Mouse (Mus musculus) MEL (cell line): Measurements from ENCODE around the gene Gsap.

Experiments used
- CHD2 ChIP-seq: IDR thresholded peaks from 2 replicates; pipeline ENCODE4 v1.6.1; 2011; ENCODE audit warnings: low read length, improper control_type of control experiment
- CTCF ChIP-seq, 3 experiments: IDR thresholded peaks in 2 of 3; conservative IDR thresholded peaks in 1 of 3; 2 replicates each; pipeline ENCODE4 v1.5.1; 2011 to 2012; ENCODE audit warnings: low read length in 3 of 3, low read depth in 2 of 3, mild to moderate bottlenecking in 2 of 3, improper control_type of control experiment in 1 of 3, inconsistent platforms in 1 of 3, mixed read lengths in 1 of 3, moderate library complexity in 1 of 3; ENCODE audit not compliant: control insufficient read depth in 1 of 3, insufficient read depth in 1 of 3, poor library complexity in 1 of 3, severe bottlenecking in 1 of 3
- GABPA ChIP-seq: IDR thresholded peaks from 2 replicates; pipeline ENCODE4 v1.6.1; 2012; ENCODE audit warnings: low read depth, mild to moderate bottlenecking, inconsistent platforms, low read length, improper control_type of control experiment, moderate library complexity
- JUND ChIP-seq: IDR thresholded peaks from 2 replicates; pipeline ENCODE4 v1.6.1; 2011; ENCODE audit warnings: low read depth, mild to moderate bottlenecking, improper control_type of control experiment, low read length
- POLR2A ChIP-seq, 2 experiments: IDR thresholded peaks; 2 replicates each; pipeline ENCODE4 v1.6.1; 2011 to 2012; ENCODE audit warnings: low read length in 2 of 2, mild to moderate bottlenecking in 2 of 2, control low read depth in 1 of 2, improper control_type of control experiment in 1 of 2, low read depth in 1 of 2, moderate library complexity in 1 of 2; ENCODE audit not compliant: control insufficient read depth in 1 of 2, insufficient read depth in 1 of 2, poor library complexity in 1 of 2
- USF1 ChIP-seq: IDR thresholded peaks from 2 replicates; pipeline ENCODE4 v1.6.1; 2014; ENCODE audit warnings: low read depth, mild to moderate bottlenecking, inconsistent platforms, low read length, improper control_type of control experiment, moderate library complexity

DNA sequence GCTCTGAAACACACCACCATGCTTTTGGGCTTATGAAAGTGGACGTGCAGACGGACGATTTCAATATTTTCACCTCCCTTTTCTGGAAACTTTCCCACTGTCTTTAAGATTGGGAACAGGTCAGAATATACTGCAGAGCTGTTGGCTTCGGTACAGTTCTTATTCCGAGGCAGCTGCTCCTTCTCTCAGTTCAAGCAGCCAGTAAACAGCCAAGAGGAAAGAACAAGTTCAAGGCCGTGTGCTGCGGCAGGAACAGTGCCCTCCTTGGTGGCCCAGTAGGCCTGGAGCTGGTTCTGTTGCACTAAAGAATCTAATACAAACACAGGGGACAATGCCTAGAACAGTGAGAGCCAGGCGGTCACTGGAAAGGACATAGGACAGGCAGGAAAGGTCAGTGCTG, 104.5 kb downstream of the Gsap start:
- no peak for TF ChIP-seq CHD2
- no peak for TF ChIP-seq CTCF (IDR thresholded peaks at IDR 0.05 in 2 of 3, conservative IDR thresholded peaks at IDR 0.05 in 1 of 3; ENCODE audit: control insufficient read depth in 1 of 3, insufficient read depth in 1 of 3, low read depth in 2 of 3, low read length in 3 of 3, poor library complexity in 1 of 3, severe bottlenecking in 1 of 3)
- TF ChIP-seq USF1: no peak
- TF ChIP-seq POLR2A (IDR thresholded peaks at IDR 0.05; ENCODE audit: control insufficient read depth in 1 of 2, insufficient read depth in 1 of 2, low read depth in 1 of 2, low read length in 2 of 2, poor library complexity in 1 of 2): no peak
- TF ChIP-seq JUND: no peak
- no peak for TF ChIP-seq GABPA
